Mouse (Mus musculus) cerebellum, postnatal 36 days (tissue): ENCODE measurements around the gene Grcc10.

Experiments used
- DNase-seq, 2 experiments: peaks; one replicate each; pipeline ENCODE4 v3.0.0; 2021 to 2022; ENCODE audit warnings: mixed read lengths in 2 of 2

The Grcc10 gene

GRCm38 (mm10) chr6:124699366-124699765 lies 41.8 kb downstream of the Grcc10 start:
- DNase-seq = peak; percentile 29 to 42

- no peak for DNase-seq
These were observed 42.4 kb downstream of the Grcc10 start for GRCm38 (mm10) chr6:124698751-124699150.

- no peak for DNase-seq
These were observed 44.6 kb downstream of the Grcc10 start for GRCm38 (mm10) chr6:124696441-124697150.

DNA sequence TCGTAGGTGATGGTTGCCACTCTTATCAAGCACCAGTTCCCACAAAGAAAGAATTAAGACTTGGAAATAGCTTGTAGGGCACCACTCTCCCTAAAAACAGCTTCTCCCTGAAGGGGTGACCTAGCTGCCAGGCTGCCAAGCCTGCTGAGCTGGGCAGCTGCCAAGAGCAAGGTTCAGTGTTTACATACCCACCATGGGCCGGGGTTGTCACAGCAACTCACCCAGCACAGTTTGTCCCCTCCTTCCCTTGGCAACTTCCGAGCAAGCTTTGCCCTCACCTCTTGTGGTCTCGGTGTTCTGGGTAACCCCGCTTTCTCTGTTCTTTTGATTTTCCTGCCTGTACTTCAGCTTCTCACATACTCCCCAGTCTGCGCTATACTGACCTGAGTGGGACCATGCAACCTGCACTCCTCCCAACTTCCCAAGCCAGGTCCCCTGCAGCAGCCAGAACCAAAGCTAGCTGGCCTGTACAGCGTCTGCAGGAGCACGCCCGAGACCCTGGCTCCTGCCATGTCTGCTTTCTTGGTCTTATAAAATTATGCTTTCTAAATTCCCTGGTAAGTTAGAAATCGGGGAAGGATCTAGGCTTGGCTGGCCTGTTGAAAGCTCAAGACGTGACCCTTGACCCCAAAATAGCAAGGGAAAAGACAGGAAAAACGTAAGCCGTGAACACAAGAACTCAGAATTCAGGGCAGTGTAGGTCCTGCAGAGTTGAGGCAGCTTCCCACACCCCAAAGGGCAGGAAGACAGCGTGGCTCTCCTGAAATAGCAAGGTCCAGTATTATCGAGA lies 46.8 kb downstream of the Grcc10 start:
- DNase-seq = peak; percentile 59 to 68

- DNase-seq = no peak
These were observed 47.8 kb downstream of the Grcc10 start for GRCm38 (mm10) chr6:124693243-124693981.

DNA sequence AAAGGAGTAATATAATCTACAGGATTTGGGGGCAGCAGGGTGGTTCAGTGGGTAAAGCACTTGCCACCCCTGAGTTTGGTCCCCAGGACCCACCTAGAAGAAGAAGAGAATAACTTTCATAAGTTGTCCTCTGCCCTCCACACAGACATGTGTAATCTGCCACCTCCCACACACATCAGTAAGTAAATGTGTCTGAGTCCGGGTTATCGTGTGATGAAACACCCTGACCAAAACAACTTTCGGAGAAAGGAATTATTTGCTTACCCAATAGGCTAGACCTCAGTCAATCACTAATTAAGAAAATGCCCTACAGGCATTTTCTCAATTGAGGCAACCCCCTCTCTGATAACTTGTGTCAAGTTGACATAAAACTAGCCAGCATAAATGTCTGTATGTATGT lies 50.7 kb downstream of the Grcc10 start:
- no peak for DNase-seq
